Mouse (Mus musculus): ENCODE data around the gene Cd300a. TPM values are rescaled to one million over a fixed set of nuclear protein-coding genes. Genes with fewer than 3 reads are reported as not detected.
A peak's percentile ranks its signal among the peaks of the same experiment; 100 is the strongest.
"Not testable (repeated sequence)": the region's sequence is repeated elsewhere in the genome, so short reads cannot be mapped to it uniquely, and the experiment has no call there.

The Cd300a gene
- total RNA-seq, 2 experiments from 2014 or later, result 2.1 to 2.9 TPM

GRCm38 (mm10) chr11:114896085-114896484 lies 6.2 kb downstream of the Cd300a start:
- ATAC-seq (replicated peaks; ENCODE audit: low FRiP score, poor library complexity, severe bottlenecking), result no peak

GRCm38 (mm10) chr11:114898026-114898425 lies 8.2 kb downstream of the Cd300a start:
- ATAC-seq (replicated peaks; ENCODE audit: low FRiP score, poor library complexity, severe bottlenecking), result no peak

- no peak for ATAC-seq (replicated peaks; ENCODE audit: low FRiP score, poor library complexity, severe bottlenecking)
Observed at GRCm38 (mm10) chr11:114903224-114903623, 13.4 kb downstream of the Cd300a start.

DNA sequence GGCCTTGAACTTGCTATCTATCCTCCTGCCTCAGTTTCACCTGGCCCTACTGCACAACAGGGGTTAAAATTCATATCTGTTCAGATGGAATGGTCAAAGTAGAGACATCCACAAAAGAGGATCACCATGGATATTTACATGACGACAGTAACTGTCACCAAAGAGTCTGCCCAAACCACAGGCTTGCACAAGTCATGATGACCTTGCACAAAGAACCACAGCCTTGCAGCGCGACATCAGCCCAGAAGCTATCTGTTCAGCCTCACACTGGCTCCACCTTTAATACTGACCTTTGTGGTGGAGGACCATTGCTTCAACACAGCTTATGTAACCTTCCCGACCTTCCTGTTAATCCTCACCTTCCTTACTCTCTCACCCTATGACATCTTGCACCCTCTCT lies 17.7 kb downstream of the Cd300a start:
- ATAC-seq (replicated peaks; ENCODE audit: low FRiP score, poor library complexity, severe bottlenecking), result no peak

GRCm38 (mm10) chr11:114908086-114908485 lies 18.2 kb downstream of the Cd300a start:
- ATAC-seq (replicated peaks; ENCODE audit: low FRiP score, poor library complexity, severe bottlenecking), result no peak

DNA sequence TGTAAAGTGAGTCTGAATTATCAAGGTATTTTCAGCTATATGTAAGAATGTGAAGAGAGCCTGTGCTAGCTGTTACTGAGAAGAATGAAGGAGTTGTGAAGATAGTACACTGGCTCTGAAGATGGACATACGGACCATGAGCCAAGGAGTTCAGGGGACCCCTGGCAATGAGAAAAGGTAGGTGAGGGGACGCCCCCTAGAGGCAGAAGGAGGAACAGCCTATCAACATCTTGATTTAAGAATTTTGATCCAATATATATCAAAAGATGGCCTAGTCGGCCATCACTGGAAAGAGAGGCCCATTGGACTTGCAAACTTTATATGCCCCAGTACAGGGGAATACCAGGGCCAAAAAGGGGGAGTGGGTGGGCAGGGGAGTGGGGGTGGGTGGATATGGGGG lies 19.7 kb downstream of the Cd300a start:
- not testable (repeated sequence) for ATAC-seq (replicated peaks; ENCODE audit: low FRiP score, poor library complexity, severe bottlenecking)

GRCm38 (mm10) chr11:114912847-114913246 lies 23.0 kb downstream of the Cd300a start:
- ATAC-seq (replicated peaks; ENCODE audit: low FRiP score, poor library complexity, severe bottlenecking), result 0 out of 2 replicates have a peak, but pooled peaks have one; percentile 43

DNA sequence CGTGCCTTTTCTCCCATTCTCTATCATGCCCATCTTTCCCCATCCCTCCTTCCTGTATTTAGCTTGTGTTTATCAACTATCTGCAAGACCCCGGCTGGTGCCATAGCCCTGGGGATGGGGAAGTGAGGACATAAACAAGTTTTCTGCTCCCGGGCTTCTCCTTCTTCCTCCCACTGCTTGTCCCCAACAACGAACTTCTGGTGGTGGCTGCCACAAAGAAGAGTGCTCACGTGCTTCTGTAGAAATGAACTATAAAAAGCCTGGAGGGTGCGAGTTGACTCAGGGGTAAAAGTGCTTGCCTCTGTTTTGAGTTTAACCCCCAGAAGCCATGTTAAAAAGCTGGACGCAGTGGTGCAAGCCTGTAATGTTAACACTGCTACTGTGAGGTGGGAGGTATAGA lies 25.1 kb downstream of the Cd300a start:
- ATAC-seq (replicated peaks; ENCODE audit: low FRiP score, poor library complexity, severe bottlenecking), result no peak

DNA sequence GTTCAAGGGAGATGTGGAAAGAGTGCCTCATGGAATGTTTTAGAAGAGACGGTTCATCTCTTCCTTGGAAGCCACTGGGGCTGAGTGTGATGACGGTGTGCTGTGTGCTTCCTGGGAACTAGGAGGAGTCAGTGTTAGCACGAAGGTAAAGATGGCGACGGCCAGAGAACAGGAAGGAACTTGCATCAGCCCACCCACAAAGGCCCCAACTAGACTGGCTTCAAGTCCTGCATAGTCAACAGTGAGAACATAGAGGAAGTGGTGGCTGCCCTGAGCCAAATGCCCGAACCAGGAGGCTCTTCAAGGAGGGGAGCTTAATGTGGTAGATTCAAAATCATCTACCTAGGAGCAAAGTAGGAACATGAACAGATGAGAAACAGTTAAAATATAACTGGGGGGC lies 27.3 kb downstream of the Cd300a start:
- ATAC-seq (replicated peaks; ENCODE audit: low FRiP score, poor library complexity, severe bottlenecking), result no peak

DNA sequence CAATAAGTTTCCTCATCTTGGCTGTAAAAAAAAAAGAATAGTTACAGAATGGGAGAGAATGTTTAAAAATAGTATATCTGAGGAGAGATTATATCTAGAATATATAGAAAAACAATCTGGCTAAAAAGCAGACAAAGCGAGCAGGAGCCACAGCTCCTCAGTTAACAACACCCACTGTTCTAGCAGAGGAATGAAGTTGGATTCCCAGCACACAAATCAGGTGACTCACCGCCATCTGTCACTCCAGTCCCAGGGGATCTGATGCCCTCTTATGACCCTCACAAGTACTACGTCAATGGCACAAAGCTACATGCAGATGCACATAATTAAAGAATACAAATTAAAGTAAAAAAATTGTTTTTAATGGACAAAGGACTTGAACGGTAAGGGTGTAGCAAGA lies 32.6 kb downstream of the Cd300a start:
- ATAC-seq (replicated peaks; ENCODE audit: low FRiP score, poor library complexity, severe bottlenecking), result no peak

GRCm38 (mm10) chr11:114923961-114924360 lies 34.1 kb downstream of the Cd300a start:
- 0 out of 2 replicates have a peak, but pooled peaks have one; percentile 41 for ATAC-seq (replicated peaks; ENCODE audit: low FRiP score, poor library complexity, severe bottlenecking)

DNA sequence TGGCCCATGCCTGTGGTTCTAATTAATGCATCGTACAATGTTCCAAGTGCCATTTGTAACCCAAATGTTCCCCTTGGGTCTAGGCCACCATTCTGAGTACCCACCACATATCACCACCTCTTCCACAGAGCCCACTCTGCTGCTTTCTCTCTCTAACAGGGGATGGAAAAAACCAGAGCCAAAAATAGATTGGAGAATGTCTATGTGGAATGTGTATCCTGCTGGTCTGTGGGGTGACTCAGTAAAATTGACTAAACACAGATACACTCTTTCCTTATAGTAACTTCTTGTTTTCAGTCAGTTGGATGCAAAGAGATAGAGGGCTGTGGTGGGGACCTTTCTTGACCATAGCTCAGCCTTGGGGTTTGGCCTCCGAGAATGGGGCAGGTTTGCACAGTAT lies 39.7 kb downstream of the Cd300a start:
- ATAC-seq (replicated peaks; ENCODE audit: low FRiP score, poor library complexity, severe bottlenecking), result no peak

- no peak for ATAC-seq (replicated peaks; ENCODE audit: low FRiP score, poor library complexity, severe bottlenecking)
Observed at GRCm38 (mm10) chr11:114931041-114931440, 41.2 kb downstream of the Cd300a start.

GRCm38 (mm10) chr11:114933591-114933990 lies 43.8 kb downstream of the Cd300a start:
- no peak for ATAC-seq (replicated peaks; ENCODE audit: low FRiP score, poor library complexity, severe bottlenecking)

DNA sequence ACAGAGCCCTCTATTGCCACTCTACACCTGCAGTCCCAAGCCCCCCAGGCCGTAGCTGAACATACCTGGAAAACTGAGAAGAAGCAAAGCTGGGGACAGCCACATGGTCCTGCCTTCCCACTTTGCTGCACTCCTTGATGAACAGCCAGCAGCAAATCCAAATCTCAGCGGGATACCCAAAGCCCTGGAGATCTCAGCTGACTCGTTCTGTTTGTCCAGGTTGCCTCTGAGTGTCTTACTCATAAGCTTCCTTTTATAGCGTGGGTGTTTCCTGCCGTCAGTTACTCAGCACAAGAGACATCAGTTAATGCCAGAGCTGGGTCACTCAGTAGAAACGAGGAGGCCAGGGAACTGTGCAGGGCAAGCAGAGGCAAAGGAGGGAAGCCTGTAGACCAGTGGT lies 44.3 kb downstream of the Cd300a start, which contains the start of gene Cd300lb:
Cd300lb (minus strand) TSS at position 243 of the 400 bp plus-strand sequence.
- no peak for ATAC-seq (replicated peaks; ENCODE audit: low FRiP score, poor library complexity, severe bottlenecking)

Other genes with a start within 250 kb of the Cd300a start
- 369 and 378 TPM in 2 replicates for gene Rpl38, start 221.5 kb upstream of the Cd300a start, total RNA-seq (2015; ENCODE audit: low replicate concordance)
- gene Rpl38, start 221.5 kb upstream of the Cd300a start, total RNA-seq (2017; ENCODE audit: low replicate concordance), result 367 and 731 TPM in 2 replicates
- 1.3 and 1.8 TPM in 2 replicates for gene Ttyh2, start 214.6 kb upstream of the Cd300a start, total RNA-seq (2015; ENCODE audit: low replicate concordance)
- gene Ttyh2, start 214.6 kb upstream of the Cd300a start, total RNA-seq (2017; ENCODE audit: low replicate concordance), result 1.6 and 2.4 TPM in 2 replicates
- gene Dnaic2, start 162.6 kb upstream of the Cd300a start, total RNA-seq (2015; ENCODE audit: low replicate concordance), result not detected in 2 replicates
- not detected in 2 replicates for gene Dnaic2, start 162.6 kb upstream of the Cd300a start, total RNA-seq (2017; ENCODE audit: low replicate concordance)
- gene Kif19a, start 124.7 kb upstream of the Cd300a start, total RNA-seq (2015; ENCODE audit: low replicate concordance), result not detected in 2 replicates
- not detected in 2 replicates for gene Kif19a, start 124.7 kb upstream of the Cd300a start, total RNA-seq (2017; ENCODE audit: low replicate concordance)
- not detected in 2 replicates for gene Btbd17, start 94.1 kb upstream of the Cd300a start, total RNA-seq (2015; ENCODE audit: low replicate concordance)
- not detected in 2 replicates for gene Btbd17, start 94.1 kb upstream of the Cd300a start, total RNA-seq (2017; ENCODE audit: low replicate concordance)
- not detected in 2 replicates for gene Gpr142, start 91.1 kb upstream of the Cd300a start, total RNA-seq (2015; ENCODE audit: low replicate concordance)
- not detected in 2 replicates for gene Gpr142, start 91.1 kb upstream of the Cd300a start, total RNA-seq (2017; ENCODE audit: low replicate concordance)
- gene Gprc5c, start 38.9 kb upstream of the Cd300a start, total RNA-seq (2015; ENCODE audit: low replicate concordance), result not detected in 2 replicates
- not detected in 2 replicates for gene Gprc5c, start 38.9 kb upstream of the Cd300a start, total RNA-seq (2017; ENCODE audit: low replicate concordance)
- 5.0 and 10.1 TPM in 2 replicates for gene Cd300lb, start 44.3 kb downstream of the Cd300a start, total RNA-seq (2015; ENCODE audit: low replicate concordance)
- gene Cd300lb, start 44.3 kb downstream of the Cd300a start, total RNA-seq (2017; ENCODE audit: low replicate concordance), result 1.8 and 2.3 TPM in 2 replicates
- gene Cd300c, start 79.1 kb downstream of the Cd300a start, total RNA-seq (2015; ENCODE audit: low replicate concordance), result not detected in 2 replicates
- not detected in 2 replicates for gene Cd300c, start 79.1 kb downstream of the Cd300a start, total RNA-seq (2017; ENCODE audit: low replicate concordance)
- 2.9 and 6.8 TPM in 2 replicates for gene Cd300ld, start 99.9 kb downstream of the Cd300a start, total RNA-seq (2015; ENCODE audit: low replicate concordance)
- 3.0 and 4.2 TPM in 2 replicates for gene Cd300ld, start 99.9 kb downstream of the Cd300a start, total RNA-seq (2017; ENCODE audit: low replicate concordance)
- gene Cd300c2, start 111.8 kb downstream of the Cd300a start, total RNA-seq (2015; ENCODE audit: low replicate concordance), result 8.0 and 12.6 TPM in 2 replicates
- 2.3 and 8.6 TPM in 2 replicates for gene Cd300c2, start 111.8 kb downstream of the Cd300a start, total RNA-seq (2017; ENCODE audit: low replicate concordance)
- not detected in 2 replicates for gene Cd300ld2, start 126.2 kb downstream of the Cd300a start, total RNA-seq (2015; ENCODE audit: low replicate concordance)
- gene Cd300ld2, start 126.2 kb downstream of the Cd300a start, total RNA-seq (2017; ENCODE audit: low replicate concordance), result not detected in 2 replicates
- not detected in 2 replicates for gene Cd300ld4, start 137.0 kb downstream of the Cd300a start, total RNA-seq (2015; ENCODE audit: low replicate concordance)
- gene Cd300ld4, start 137.0 kb downstream of the Cd300a start, total RNA-seq (2017; ENCODE audit: low replicate concordance), result not detected in 2 replicates
- 5.8 and 11.7 TPM in 2 replicates for gene Cd300ld5, start 147.7 kb downstream of the Cd300a start, total RNA-seq (2015; ENCODE audit: low replicate concordance)
- gene Cd300ld5, start 147.7 kb downstream of the Cd300a start, total RNA-seq (2017; ENCODE audit: low replicate concordance), result not detected in 2 replicates
- 5.8 and 11.7 TPM in 2 replicates for gene Cd300ld3, start 158.4 kb downstream of the Cd300a start, total RNA-seq (2015; ENCODE audit: low replicate concordance)
- gene Cd300ld3, start 158.4 kb downstream of the Cd300a start, total RNA-seq (2017; ENCODE audit: low replicate concordance), result 4.1 and 5.7 TPM in 2 replicates
- gene Cd300e, start 172.1 kb downstream of the Cd300a start, total RNA-seq (2015; ENCODE audit: low replicate concordance), result 0.36 and 3.8 TPM in 2 replicates
- gene Cd300e, start 172.1 kb downstream of the Cd300a start, total RNA-seq (2017; ENCODE audit: low replicate concordance), result not detected in 2 replicates
- gene Rab37, start 201.4 kb downstream of the Cd300a start, total RNA-seq (2015; ENCODE audit: low replicate concordance), result 1.1 and 10.5 TPM in 2 replicates
- 4.0 and 5.8 TPM in 2 replicates for gene Rab37, start 201.4 kb downstream of the Cd300a start, total RNA-seq (2017; ENCODE audit: low replicate concordance)
- gene Cd300lf, start 244.0 kb downstream of the Cd300a start, total RNA-seq (2015; ENCODE audit: low replicate concordance), result 1.7 and 2.9 TPM in 2 replicates
- gene Cd300lf, start 244.0 kb downstream of the Cd300a start, total RNA-seq (2017; ENCODE audit: low replicate concordance), result 8.6 and 10.7 TPM in 2 replicates